Mouse (Mus musculus): Measurements from ENCODE around the gene C030005K15Rik.

DNA sequence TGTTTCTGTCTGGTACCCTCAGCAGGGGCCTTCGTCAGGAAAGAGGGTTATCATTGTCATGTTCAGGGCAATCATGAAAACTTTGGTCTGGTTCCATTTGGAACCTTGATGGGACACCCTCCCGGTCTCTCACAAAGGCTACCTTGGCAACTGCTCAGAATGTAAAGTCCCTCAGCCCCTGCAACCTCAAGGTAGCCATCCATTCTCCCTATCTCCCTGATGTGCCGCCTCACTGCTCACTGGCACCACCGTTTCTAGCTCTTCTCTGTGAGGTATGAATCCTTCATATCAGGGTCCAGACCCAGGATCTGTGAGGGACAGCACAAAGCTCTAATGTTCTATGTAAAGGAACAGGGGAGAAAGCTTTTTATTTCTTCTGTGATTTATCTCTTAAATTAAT lies 12.0 kb downstream of the C030005K15Rik start:
- no peak for TF ChIP-seq CTCF (IDR thresholded peaks at IDR 0.05; ENCODE audit: low read depth, low read length)
- TF ChIP-seq GATA1 (IDR thresholded peaks at IDR 0.05; ENCODE audit: borderline replicate concordance, low read length): no peak
- no peak for TF ChIP-seq POLR2AphosphoS5 (IDR thresholded peaks at IDR 0.05; ENCODE audit: insufficient replicate concordance, low read depth, low read length)
- TF ChIP-seq TAL1 (conservative IDR thresholded peaks at IDR 0.05; ENCODE audit: low read depth, low read length): no peak

All from G1E (cell line).